Mouse (Mus musculus) stomach, embryonic 16.5 days (tissue): ENCODE measurements around the gene Ocm. TPM values are rescaled to one million over a fixed set of nuclear protein-coding genes. Genes with fewer than 3 reads are reported as not detected.
"Not testable (repeated sequence)": the region's sequence is repeated elsewhere in the genome, so short reads cannot be mapped to it uniquely, and the experiment has no call there.

Source experiments
- ATAC-seq: fragments of 200-750 bp; cut with Nextera tagmentation; 2 replicates; pipeline ENCODE4 v1.8.0; 2017; ENCODE audit warnings: moderate number of reproducible peaks, moderate TSS enrichment; ENCODE audit not compliant: insufficient read depth, low FRiP score
- H3K27ac ChIP-seq: fragments of 300-500 bp; sonication (generic); 2 replicates; pipeline ENCODE4 v1.5.1; 2014; ENCODE audit warnings: low read length
- H3K27me3 ChIP-seq: fragments of 300-500 bp; sonication (generic); 2 replicates; pipeline ENCODE4 v1.6.1; 2014; ENCODE audit warnings: low read length, control low read depth, mixed read lengths; ENCODE audit not compliant: control insufficient read depth, insufficient read depth
- H3K36me3 ChIP-seq: fragments of 300-500 bp; sonication (generic); 2 replicates; pipeline ENCODE4 v1.6.1; 2014; ENCODE audit warnings: low read length; ENCODE audit not compliant: control insufficient read depth, insufficient read depth
- H3K4me1 ChIP-seq: fragments of 300-500 bp; sonication (generic); 2 replicates; pipeline ENCODE4 v1.6.1; 2014; ENCODE audit warnings: low read length, control low read depth, mixed read lengths; ENCODE audit not compliant: control insufficient read depth, insufficient read depth
- H3K4me2 ChIP-seq: fragments of 300-500 bp; sonication (generic); 2 replicates; pipeline ENCODE4 v1.6.1; 2014; ENCODE audit warnings: low read depth, low read length, mixed read lengths
- H3K4me3 ChIP-seq: fragments of 300-500 bp; sonication (generic); replicated peaks from 2 replicates; pipeline ENCODE4 v1.5.1; 2014; ENCODE audit warnings: mild to moderate bottlenecking, low read length
- H3K9ac ChIP-seq: fragments of 300-500 bp; sonication (generic); 2 replicates; pipeline ENCODE4 v1.6.1; 2014; ENCODE audit warnings: low read length
- H3K9me3 ChIP-seq: fragments of 300-500 bp; sonication (generic); replicated peaks from 2 replicates; pipeline ENCODE4 v1.6.1; 2016; ENCODE audit warnings: low read length, control low read depth; ENCODE audit not compliant: control insufficient read depth
- WGBS: fragments of 180-500 bp; shearing (Covaris S2); extraction: QIAGEN DNeasy Blood & Tissue Kit; methylation state at CpG from one replicate; pipeline ENCODE4 v1.1.7; 2014; 5-methylcytosine and 5-hydroxymethylcytosine counted together
- polyA plus RNA-seq: library from polyadenylated mRNA; unstranded; fragments of >200 nt; fragmentation: Nextera tagmentation; extraction: Ambion mirVana; gene quantifications from 2 replicates; pipeline ENCODE4 v1.2.1, GENCODE M21; 2015

Gene Ocm
- polyA plus RNA-seq, 1 experiment from 2014 or later: 0.43 TPM

DNA sequence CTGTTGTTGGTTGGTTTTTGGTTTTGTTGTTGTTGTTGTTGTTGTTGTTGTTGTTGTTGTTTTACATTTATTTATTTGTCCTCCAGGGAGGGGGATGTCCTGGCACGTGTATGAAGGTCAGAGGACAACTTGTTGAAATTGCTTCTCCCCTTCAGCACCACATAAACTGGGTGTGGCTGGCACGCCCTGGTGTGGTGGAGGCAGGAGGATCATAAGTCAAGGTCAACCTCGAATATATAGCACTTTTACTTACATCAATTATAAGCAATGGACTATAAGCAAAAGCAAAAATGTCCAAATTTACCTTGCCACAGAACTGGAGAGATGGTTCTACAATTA lies 11.2 kb downstream of the Ocm start:
- Histone ChIP-seq H3K4me3 (peak overlapping the region; percentile 97; the same call in 1 of the 2 replicates), H3K27ac (no peak overlapping the region), H3K27me3 (no peaks in the 10 kb centered on the region), H3K4me2 (peak overlapping the region; percentile 54), H3K9me3 (no peaks in the 10 kb centered on the region), H3K36me3 (peaks cover 8% of the 10 kb centered on the region), H3K9ac (no peak overlapping the region), H3K4me1 (no peaks in the 10 kb centered on the region)
- WGBS: 60% methylated on average over 3 of the region's 3 CpGs
- ATAC-seq: no peak

DNA sequence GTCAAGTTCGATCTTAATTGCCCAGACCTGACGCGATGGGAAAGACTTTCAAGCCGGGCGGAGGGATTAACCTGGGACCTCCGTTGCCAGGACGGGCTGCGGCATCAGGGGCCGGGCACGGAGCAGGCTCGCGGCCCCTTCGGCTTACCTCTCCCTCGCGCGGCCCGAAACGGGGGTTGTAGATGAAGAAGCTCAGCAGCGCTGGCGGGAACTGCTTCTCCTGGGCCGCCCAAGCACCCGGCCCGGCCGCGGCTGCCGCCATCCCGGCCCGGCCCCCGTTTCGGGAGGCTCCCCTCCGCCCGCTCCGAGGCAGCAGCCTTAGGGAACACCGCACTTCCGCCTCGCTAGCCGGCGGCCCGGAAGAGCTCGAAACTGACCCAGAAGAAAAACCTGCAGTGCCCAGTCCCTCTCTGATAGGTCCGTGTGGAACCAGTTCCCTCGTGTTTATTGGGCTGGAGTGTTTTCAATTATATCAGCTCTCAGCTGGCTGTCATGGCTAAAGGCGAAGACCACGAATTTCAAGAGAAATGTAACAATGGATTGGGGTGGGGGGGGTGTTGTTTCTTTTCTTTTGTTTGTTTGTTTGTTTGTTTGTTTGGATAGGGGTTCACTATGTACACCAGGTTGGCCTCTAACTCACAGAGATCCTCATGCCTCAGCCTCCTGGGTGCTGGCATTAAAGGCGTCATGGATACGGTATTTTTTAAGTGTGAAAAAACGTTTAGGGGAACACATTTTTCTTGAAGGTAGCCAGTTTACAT lies 11.7 kb downstream of the Ocm start, which contains the start of gene Ccz1:
Gene Ccz1 (minus strand): TSS at position 327 of the 761 bp plus-strand sequence.
- Histone ChIP-seq H3K9ac (peak within 1 kb of the TSS; percentile 93), H3K27me3 (no peaks in the 10 kb centered on the region)
- ATAC-seq: peak; percentile 99

DNA sequence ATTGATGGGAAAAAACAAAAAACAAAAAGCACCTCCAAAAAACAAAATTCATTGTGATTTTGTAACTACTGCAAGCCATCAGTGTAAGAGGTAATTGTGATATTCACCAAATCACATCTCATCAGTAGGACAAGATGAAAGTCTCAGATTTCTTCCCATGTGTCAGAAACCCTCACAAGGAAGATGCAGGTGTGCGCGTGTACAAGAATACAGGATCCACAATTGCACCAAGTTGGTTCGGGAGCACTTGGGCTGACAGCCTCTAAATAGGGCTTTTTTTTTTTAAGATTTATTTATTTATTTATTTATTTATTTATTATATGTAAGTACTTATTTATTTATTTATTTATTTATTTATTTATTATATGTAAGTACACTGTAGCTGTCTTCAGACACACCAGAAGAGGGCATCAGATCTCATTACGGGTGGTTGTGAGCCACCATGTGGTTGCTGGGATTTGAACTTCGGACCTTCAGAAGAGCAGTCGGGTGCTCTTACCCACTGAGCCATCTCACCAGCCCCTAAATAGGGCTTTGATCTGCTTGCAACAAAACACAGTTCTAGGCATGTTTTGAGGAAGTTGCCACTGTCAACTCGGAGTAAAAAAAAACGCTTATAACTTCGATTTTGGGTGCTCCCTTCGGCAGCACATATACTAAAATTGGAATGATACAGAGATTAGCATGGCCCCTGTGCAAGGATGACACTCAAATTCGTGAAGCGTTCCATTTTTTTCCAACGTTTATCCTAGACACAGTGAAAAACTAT lies 12.9 kb downstream of the Ocm start:
- not testable (repeated sequence) for H3K9ac ChIP-seq, H3K27ac ChIP-seq, H3K27me3 ChIP-seq, H3K9me3 ChIP-seq, H3K4me1 ChIP-seq, ATAC-seq
- H3K4me3 ChIP-seq: peak overlapping the region; percentile 97
- H3K4me2 ChIP-seq: peak overlapping the region; percentile 54
- 53% methylated on average over 12 of the region's 13 CpGs for WGBS
- H3K36me3 ChIP-seq: peaks cover 20% of the 10 kb centered on the region

More for the DNA sequence above, 11.7 kb downstream of the Ocm start, which contains the start of gene Ccz1:
- Histone ChIP-seq H3K4me2 (peak within 1 kb of the TSS; percentile 54), H3K27ac (peak within 1 kb of the TSS; percentile 82), H3K36me3 (peaks cover 9% of the 10 kb centered on the region), H3K4me3 (peak within 1 kb of the TSS; percentile 97), H3K9me3 (no peaks in the 10 kb centered on the region), H3K4me1 (no peaks in the 10 kb centered on the region)
- 3% methylated on average over 43 of the region's 47 CpGs for WGBS

DNA sequence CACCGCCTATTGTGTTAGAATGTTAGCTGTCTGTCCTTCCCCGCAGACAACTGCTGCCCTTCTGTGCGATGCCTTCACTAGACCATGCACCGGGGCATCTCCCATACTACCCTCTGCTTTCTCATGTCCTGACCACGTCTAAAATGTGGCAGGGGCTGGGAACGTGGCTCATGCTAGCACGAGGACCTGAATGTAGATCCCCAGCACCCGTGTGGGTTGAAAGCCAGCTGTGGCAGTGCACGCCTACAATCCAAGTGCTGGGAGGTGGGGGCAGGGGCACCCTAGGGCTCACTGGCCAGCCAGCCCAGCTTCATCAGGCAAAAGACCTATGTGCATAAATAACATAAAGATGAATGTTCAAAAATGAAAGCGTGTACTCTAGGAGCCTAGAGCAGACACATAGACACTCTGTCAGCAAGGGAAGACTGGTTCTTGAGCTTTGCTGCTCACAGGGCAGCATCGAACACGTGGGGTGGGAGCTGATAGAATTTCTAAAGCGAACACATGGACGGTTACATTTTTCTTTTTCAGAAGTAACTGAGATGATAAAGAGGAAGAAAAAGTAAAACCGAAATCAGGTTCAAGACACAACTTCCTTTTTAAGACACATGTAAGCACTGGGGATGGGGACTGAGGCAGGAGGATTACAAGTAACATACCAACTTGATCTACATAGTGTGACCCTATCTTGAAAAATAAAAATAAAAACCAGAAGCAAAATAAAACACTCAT lies 23.8 kb downstream of the Ocm start:
- Histone ChIP-seq H3K9ac (no peak overlapping the region), H3K4me2 (no peak overlapping the region), H3K4me3 (no peak overlapping the region), H3K36me3 (peaks cover 31% of the 10 kb centered on the region), H3K4me1 (no peaks in the 10 kb centered on the region), H3K27me3 (no peaks in the 10 kb centered on the region), H3K9me3 (no peaks in the 10 kb centered on the region), H3K27ac (no peak overlapping the region)
- ATAC-seq: no peak
- 87% methylated on average over 15 of the region's 15 CpGs for WGBS

DNA sequence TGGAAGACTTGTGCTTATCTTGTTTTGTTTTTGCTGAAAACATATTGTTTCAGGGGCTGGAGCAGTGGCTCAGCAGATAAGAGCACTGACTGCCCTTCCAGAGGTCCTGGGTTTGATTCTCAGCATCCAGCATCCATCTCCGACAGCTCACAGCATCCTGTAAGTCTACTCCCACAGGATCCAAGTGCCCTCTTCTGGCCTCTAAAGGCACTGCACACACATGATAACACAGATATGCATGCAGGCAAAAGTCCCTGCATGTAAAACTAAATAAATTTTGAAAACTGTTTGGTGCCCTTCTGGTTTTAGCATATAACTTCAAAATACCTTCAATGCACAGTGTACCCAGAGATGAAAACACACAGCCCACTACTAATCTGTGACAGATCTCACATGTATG lies 27.1 kb downstream of the Ocm start:
- Histone ChIP-seq H3K27me3 (no peaks in the 10 kb centered on the region), H3K9ac (no peak overlapping the region), H3K27ac (no peak overlapping the region), H3K36me3 (peaks cover 45% of the 10 kb centered on the region), H3K9me3 (no peaks in the 10 kb centered on the region), H3K4me2 (no peak overlapping the region), H3K4me1 (no peaks in the 10 kb centered on the region), H3K4me3 (no peak overlapping the region)
- no peak for ATAC-seq
- 89% methylated on average over 1 of the region's 1 CpGs for WGBS

DNA sequence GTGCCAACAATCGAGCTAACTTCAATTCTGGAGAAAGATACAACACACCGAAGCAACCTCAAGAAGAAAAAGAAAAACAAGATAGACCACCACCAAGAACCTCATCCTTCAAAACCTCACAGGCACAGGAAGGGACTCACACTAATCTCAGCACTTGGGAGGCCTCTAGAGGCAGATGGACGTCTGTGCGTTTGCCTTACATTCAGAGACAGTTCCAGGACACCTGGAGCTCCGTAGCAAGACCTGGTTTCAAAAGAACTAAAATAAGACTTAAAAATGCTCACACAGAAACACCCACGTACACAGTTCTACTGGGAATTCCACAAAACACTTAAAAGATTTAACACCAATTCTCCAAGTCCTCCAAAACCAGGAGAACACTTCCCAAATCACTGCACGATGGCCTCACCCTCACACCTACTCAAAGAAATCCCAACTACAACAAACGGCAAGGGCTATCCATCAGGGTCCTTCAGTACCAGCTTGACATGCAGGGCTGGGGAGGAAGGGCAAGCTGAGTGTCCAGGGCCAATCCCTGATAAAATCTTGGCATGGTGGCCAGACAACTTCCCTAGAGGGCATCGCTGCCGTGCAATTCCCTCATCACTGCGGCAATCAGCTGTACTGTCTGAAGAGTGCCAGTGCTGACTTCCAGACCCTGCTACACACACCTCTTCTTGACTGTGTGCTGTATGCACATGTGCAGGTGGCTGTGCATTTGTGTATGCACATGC lies 31.7 kb downstream of the Ocm start:
- no peaks in the 10 kb centered on the region for H3K9me3 ChIP-seq
- no peak overlapping the region for H3K9ac ChIP-seq
- H3K36me3 ChIP-seq: peaks cover 42% of the 10 kb centered on the region
- WGBS: 64% methylated on average over 11 of the region's 11 CpGs
- no peaks in the 10 kb centered on the region for H3K27me3 ChIP-seq
- no peak overlapping the region for H3K4me2 ChIP-seq
- no peak for ATAC-seq
- no peak overlapping the region for H3K4me3 ChIP-seq
- no peak overlapping the region for H3K27ac ChIP-seq
- H3K4me1 ChIP-seq: no peaks in the 10 kb centered on the region

DNA sequence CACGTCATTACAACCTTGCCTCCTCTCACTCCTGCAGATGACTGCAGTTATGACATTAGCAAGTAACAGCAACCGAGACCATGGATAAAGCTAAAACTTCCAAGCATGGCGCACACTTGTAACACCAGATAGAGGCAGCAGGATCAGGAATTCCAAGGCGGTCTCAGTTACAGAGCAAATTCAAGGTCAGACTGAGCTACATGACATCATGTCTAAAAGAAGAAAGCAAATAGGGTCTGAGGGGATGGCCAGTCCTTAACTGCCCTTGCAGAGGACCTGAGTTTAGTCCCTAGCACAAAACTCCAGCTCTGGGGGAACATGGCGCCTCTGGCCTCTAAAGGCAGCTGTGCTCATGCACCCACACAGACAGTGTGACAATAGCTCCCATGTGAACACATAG lies 32.6 kb downstream of the Ocm start:
- H3K27me3 ChIP-seq: no peaks in the 10 kb centered on the region
- no peaks in the 10 kb centered on the region for H3K9me3 ChIP-seq
- no peak overlapping the region for H3K27ac ChIP-seq
- no peak overlapping the region for H3K9ac ChIP-seq
- no peaks in the 10 kb centered on the region for H3K4me1 ChIP-seq
- no peak for ATAC-seq
- no peak overlapping the region for H3K4me3 ChIP-seq
- peaks cover 38% of the 10 kb centered on the region for H3K36me3 ChIP-seq
- 92% methylated on average over 5 of the region's 5 CpGs for WGBS
- no peak overlapping the region for H3K4me2 ChIP-seq

DNA sequence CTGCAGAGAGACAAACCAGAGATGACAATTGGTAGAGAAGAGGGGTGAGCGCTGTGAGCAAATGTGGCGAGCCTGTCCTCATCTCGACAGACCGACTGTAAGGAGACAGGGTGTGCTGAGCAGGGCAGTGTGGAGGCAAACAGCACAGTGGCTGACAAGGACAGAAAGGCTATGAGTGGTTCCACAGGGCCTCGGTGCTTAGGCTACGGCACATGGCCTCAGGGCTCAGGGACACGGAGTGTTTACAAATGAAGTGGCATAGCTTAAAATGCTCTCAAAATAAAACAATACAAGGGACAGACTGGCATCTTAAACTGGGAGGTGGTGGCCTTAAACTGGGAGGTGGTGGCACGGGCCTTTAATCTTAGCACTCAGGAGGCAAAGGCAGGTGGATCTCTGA lies 33.2 kb downstream of the Ocm start:
- Histone ChIP-seq H3K27ac (peak overlapping the region; percentile 70), H3K4me1 (no peaks in the 10 kb centered on the region), H3K9me3 (no peaks in the 10 kb centered on the region), H3K36me3 (peaks cover 35% of the 10 kb centered on the region), H3K4me2 (no peak overlapping the region), H3K27me3 (no peaks in the 10 kb centered on the region), H3K4me3 (no peak overlapping the region), H3K9ac (no peak overlapping the region)
- 77% methylated on average over 8 of the region's 8 CpGs for WGBS
- ATAC-seq: peak; percentile 22; the same call in 1 of the 2 replicates
